Mouse (Mus musculus): Measurements from ENCODE around the gene Slit1.

- TF ChIP-seq POLR2A (IDR thresholded peaks at IDR 0.05; ENCODE audit: borderline replicate concordance, control insufficient read depth, low read depth, low read length): no peak
- TF ChIP-seq CTCF (IDR thresholded peaks at IDR 0.05; ENCODE audit: control insufficient read depth, insufficient read depth, low read length): no peak
Measured at GRCm38 (mm10) chr19:41716233-41717218, 26.9 kb downstream of the Slit1 start.

All from bone marrow, adult 2 months (tissue).